Mouse (Mus musculus) spleen, adult 12 weeks (tissue): ENCODE measurements around the gene Btrc.
A peak's percentile ranks its signal among the peaks of the same experiment; 100 is the strongest.

Experiments used
- DNase-seq: peaks from one replicate; pipeline ENCODE4 v3.0.0; 2022; ENCODE audit warnings: low spot score

Gene Btrc

GRCm38 (mm10) chr19:45430971-45431633, 67.6 kb downstream of the Btrc start:
- DNase-seq, result no peak

- DNase-seq, result no peak
Observed at GRCm38 (mm10) chr19:45432351-45432750, 68.8 kb downstream of the Btrc start.

DNA sequence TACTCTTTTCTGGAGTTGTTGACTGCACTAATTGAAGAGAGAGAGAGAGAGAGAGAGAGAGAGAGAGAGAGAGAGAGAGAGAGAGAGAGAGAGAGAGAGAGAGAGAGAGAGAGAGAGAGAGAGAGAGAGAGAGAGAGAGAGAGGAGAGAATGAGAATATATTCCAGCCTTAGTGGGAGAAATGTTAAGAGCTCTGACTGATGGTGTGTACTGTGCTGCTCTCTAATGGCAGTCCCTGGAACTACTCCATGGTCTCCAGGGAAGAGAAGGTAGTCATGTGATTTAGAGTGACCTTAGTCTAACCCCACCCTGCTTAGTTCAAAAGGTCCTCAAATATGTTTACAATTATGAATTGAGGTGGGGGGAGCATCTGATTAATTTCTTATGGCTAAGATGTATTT, 72.5 kb downstream of the Btrc start:
- DNase-seq, result peak; percentile 36

- no peak for DNase-seq
Observed at GRCm38 (mm10) chr19:45437175-45437574, 73.6 kb downstream of the Btrc start.

DNA sequence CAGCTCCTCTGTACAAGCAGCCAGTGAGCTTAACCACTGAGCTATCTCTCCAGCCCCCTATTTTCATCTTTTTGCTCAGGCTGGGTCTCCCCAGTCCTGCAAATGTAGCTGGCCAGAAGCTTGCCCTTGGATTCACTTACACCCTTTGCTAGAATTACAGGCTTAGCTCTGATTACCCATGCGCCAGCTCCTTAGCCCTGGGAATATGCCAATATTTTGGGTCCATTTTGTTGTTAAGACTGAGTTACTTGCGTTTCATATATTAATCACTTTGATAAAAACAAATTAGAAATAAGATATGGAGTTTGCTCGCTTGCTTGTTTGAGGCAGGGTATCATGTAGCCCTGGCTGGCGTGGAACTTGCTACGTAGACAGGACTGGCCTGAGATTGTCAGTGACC, 74.7 kb downstream of the Btrc start:
- no peak for DNase-seq

DNA sequence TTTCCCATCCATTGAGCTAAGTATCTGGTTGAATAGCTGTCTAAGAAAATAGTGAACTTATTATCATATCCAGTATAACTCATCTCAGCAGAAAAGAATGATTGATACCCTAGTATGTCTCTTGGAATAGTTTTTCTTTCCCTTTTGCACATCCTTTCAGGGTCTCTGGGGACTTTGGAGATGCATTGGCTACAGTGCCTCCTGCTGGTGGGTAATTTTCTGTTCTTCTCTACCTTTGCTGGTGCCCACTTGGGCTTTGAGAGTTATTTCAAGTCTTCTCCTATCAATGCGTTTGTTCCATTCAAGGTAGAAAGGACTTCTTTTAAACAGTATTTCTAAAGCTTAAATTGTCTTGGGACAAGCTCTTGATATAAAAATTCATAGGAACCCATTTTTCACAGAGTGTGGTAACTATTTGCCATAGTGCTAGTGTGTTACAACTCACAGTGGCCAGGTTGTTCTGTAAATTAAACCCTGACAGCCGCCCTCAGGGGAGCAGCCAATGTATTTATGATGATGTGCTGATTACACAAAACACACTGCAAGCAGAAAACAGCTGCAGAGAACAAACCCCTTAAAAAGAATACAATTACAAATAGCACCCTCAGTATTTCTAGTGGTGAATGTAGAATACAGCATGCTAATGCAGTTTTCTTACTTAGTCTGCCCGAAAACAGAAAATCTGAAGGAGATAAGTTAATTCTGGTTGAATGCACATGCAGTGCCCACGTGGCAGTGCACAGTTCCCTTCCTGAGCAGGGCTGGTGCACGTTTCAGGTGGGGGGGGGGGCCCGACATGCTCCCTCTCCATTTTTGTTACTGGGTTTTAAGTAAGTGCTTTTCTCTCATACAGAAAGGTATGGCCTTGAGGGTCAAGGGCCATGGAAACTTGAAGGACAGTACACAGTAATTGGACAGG, 75.7 kb downstream of the Btrc start:
- no peak for DNase-seq

DNA sequence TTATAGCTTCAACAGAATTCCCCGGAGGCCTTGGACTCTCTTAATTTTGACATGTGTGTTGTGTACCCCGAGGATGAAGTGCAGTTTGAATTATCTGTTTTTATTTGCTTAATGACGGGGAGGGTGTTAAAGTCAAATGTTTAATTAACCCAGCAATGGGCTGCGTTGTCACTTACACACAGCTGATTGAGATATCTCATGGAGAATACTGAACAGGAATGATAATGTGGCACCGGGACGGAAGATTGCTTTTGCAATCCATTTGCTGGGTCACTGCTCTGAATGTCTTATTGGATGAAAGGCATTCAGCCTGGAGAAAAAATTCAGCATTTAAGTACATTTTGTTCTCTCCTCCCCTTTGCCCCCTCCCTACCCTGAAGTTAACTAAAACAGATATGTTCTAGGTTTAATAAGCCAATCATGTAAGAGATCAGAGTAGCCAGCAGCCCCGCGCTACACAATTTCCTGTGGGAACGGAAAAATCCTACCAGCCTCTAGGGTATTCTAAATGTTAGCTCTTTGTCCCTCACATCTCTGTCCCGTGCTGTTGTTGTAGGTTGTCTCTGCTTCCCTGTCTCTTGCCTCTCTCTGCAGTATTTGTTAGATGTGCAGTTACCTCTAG, 77.1 kb downstream of the Btrc start:
- DNase-seq, result no peak

- no peak for DNase-seq
Observed at GRCm38 (mm10) chr19:45441717-45442116, 78.2 kb downstream of the Btrc start.

DNA sequence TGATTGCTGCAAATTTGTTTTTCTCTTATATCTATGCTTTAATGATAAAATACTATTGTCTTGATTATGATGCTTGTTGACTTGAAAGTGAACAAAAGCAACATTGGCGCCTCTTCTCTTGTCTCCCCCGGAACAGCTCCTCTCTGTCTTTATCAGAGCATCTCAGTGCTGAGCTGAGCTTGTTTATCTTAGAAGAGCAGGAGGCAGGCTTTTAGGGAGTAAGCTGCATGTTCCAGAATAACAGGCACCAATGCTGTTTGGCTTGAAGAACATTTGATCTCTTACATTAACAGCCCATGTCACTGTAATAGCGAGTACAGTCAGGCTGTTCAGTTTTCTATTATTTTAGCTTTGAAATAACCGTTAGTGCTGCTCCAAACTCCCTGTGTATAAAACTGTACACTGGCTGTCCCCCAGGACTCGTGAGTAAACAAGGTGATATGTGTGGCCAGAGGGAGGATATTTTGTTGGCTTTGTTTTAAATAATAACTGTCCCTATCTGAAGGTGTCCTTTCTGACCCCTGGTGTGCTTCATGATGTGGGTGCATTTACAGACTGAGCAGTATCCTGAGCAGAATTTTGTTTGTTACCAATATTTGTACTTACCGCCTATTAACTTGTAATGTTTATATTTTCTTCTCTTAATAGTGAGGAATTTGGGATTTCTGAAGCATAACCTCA, 81.9 kb downstream of the Btrc start:
- peak; percentile 47 for DNase-seq

GRCm38 (mm10) chr19:45446631-45447030, 83.1 kb downstream of the Btrc start:
- peak; percentile 15 for DNase-seq

DNA sequence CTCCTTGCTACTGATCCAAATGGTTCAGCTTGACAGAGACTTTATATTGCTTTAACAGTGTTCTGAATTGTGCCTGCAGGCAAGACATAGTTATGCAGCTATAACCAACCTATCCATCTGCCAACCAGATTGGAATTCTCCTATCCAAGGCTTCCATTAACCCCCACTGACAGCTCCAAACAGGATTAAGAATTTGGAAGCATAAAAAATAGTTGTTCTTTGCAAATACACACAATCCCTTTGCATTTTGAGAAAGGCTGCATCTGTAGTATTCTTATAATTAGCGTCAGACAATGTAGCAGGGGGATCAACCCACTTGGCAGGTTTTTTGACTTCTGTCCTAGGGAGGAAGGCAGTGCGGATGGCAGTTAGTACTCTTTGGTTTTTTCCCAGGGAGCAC, 83.7 kb downstream of the Btrc start:
- no peak for DNase-seq

GRCm38 (mm10) chr19:45447886-45448285, 84.4 kb downstream of the Btrc start:
- DNase-seq, result no peak

GRCm38 (mm10) chr19:45454391-45454790, 90.9 kb downstream of the Btrc start:
- no peak for DNase-seq

DNA sequence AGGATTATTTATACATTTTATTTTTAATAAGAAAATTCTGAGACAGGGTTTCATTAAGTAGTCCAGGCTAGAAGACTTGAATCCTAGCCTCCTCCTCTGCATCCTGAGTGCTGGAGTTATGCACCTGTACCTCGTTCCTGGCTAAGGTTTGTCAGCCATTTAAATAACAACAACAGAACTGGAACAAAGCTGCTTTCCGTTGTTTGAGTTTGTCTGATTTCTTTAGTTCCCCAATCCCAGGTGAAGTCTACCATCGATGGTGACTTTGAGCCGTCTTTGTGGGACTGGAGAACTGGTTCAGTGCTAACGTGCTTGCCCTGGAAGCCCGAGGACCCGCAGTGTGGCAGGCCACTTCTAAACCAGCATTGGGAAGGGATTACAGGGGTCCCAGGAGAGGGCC, 93.4 kb downstream of the Btrc start:
- no peak for DNase-seq

DNA sequence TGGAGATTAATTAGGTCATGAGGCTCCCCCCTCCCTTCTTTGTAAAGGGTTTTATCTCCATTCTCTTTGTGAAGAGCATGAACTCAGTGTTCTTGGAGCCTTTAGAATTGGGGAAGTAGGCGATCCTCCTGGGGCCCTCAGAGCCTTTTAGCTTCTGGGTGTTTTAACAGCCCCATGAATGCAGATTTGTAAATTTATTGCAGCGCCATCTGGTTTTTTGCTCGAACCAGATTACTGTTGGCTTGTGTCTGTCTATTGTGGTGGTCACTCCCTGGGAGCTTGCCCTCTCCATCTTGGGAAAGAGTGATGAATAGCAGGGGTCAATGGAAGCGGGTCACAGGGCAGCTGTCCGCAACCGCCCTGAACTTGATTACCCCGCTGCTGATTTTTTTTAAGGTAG, 95.2 kb downstream of the Btrc start:
- DNase-seq, result no peak

DNA sequence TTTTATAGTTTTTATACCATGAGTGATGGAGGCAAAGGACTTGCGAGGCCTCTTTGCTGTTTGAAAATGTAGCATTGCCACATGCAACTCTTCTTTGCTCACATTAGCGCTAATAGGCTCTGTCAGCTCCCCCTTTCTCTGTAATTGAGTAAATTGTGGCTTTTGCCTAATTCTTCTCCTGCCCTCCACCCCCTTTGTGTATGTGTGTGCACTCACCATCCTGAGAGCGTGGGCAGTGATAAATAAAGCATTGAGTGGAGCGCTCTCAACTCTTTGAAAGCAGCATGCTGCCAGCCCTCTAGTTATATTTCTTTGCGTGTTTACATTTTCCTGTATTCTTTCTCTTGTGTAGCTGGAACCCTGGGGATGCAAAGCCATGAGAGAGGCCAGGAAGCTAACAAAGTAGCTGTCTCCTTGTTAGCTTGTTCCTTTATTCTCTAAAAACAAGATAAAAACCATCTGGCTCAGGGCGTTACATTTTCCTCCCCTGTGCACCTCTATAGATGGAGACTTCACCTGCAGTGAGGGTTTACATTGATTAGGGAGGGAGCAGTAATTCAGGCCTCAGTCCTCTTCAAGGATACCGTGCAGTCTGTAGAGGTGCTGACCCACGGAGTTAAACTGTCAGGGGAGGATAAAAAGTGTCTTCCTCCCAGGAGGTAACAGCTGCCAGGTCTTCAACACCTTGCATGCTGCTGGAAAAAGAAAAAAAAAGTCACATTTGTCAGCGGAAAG, 96.6 kb downstream of the Btrc start:
- no peak for DNase-seq

- no peak for DNase-seq
Observed at GRCm38 (mm10) chr19:45460749-45461736, 97.5 kb downstream of the Btrc start.

- no peak for DNase-seq
Observed at GRCm38 (mm10) chr19:45469760-45470159, 106.2 kb downstream of the Btrc start.

DNA sequence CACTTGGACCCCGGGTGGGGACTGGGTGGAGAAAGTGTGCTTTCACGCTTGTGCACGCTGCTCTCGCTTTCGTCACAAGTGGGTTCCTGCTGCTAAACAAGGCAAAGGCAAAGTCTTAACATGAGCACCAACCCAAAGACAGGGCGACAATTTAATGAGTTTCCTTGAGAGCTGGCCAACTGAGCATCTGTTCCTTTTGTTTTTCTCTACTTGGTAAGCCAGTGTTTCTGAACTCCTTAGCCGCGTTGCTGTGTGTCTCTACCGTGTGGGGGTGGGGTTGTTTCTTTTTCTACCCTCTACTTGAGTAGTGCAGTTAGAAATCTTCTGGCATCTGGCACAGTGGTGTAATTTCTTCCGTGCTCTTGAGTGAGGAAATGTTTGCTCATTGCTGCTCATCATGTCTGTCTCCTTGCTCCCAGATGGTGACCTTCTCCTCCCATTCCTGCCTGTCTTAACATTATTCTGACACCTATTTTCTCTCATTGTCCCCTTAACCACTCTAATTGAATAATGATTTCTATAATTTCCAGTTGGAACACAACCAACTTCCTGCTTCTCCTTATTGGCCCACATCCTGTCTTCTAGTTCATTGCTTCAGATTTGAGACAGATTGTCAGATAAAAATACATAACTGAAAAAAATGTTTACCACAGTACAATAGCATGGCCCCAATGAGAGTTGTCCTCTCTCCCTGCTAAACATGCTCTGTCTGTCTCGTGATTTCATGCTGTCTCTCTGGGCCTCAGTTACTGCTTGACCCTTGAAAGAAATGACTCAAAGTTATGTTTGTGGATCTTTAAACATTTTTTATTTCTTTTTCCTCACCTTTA, 109.4 kb downstream of the Btrc start:
- peak; percentile 8 for DNase-seq

DNA sequence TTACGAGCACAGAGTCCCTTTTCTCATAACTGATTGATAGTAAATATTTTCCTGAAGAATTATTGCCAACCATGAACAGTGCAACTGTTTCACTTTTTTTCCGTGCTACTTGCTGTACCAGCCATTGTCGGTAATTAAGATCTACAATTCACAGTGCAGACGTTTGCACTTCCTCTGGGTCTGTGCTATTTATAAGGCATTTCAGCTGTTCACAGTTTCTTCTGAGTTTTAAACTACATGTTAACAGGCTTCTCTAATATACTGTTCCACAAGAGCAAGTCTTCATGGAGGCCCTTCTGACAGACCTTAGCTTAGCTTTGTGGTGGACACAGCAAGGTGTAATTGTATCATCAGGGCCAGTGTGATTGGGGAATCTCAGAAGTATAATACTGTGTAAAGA, 111.2 kb downstream of the Btrc start:
- no peak for DNase-seq
